Mouse (Mus musculus) lung, embryonic 14.5 days (tissue): ENCODE results near the gene Fads1. TPM values are rescaled to one million over a fixed set of nuclear protein-coding genes. Genes with fewer than 3 reads are reported as not detected.

Experiments
- ATAC-seq: fragments of 200-750 bp; cut with Nextera tagmentation; 2 replicates; pipeline ENCODE4 v1.8.0; 2017; ENCODE audit warnings: mild to moderate bottlenecking, moderate TSS enrichment, moderate library complexity; ENCODE audit not compliant: insufficient read depth
- DNase-seq: peaks from one replicate; pipeline ENCODE4 v3.0.0-alpha.2; 2015
- H3K27ac ChIP-seq: fragments of 300-500 bp; sonication (generic); 2 replicates; pipeline ENCODE4 v1.5.1; 2014; ENCODE audit warnings: low read depth, mild to moderate bottlenecking, moderate library complexity
- H3K27me3 ChIP-seq: fragments of 300-500 bp; sonication (generic); 2 replicates; pipeline ENCODE4 v1.6.1; 2014; ENCODE audit warnings: low read length, control low read depth; ENCODE audit not compliant: insufficient read depth
- H3K36me3 ChIP-seq: fragments of 300-500 bp; sonication (generic); 2 replicates; pipeline ENCODE4 v1.6.1; 2014; ENCODE audit warnings: control low read depth; ENCODE audit not compliant: insufficient read depth
- H3K4me1 ChIP-seq: fragments of 300-500 bp; sonication (generic); 2 replicates; pipeline ENCODE4 v1.6.1; 2014; ENCODE audit warnings: antibody characterized with exemption, control low read depth; ENCODE audit not compliant: insufficient read depth
- H3K4me2 ChIP-seq: fragments of 300-500 bp; sonication (generic); 2 replicates; pipeline ENCODE4 v1.6.1; 2014; ENCODE audit warnings: mild to moderate bottlenecking
- H3K4me3 ChIP-seq: fragments of 300-500 bp; sonication (generic); 2 replicates; pipeline ENCODE4 v1.5.1; 2014; ENCODE audit warnings: low read depth, low read length
- H3K9ac ChIP-seq: fragments of 300-500 bp; sonication (generic); 2 replicates; pipeline ENCODE4 v1.6.1; 2014
- H3K9me3 ChIP-seq: fragments of 300-500 bp; sonication (generic); 2 replicates; pipeline ENCODE4 v1.6.1; 2016; ENCODE audit warnings: low read depth, low read length, control low read depth
- CTCF ChIP-seq: IDR thresholded peaks from 2 replicates; pipeline ENCODE4 v1.5.1; 2016; ENCODE audit warnings: antibody characterized with exemption, low read depth
- WGBS: fragments of 180-500 bp; shearing (Covaris S2); extraction: QIAGEN DNeasy Blood & Tissue Kit; methylation state at CpG from one replicate; pipeline ENCODE4 v1.1.7; 2014; 5-methylcytosine and 5-hydroxymethylcytosine counted together
- polyA plus RNA-seq: library from polyadenylated mRNA; unstranded; fragments of >200 nt; fragmentation: Nextera tagmentation; extraction: Ambion mirVana; gene quantifications from 2 replicates; pipeline ENCODE4 v1.2.1, GENCODE M21; 2014

Fads1 gene
- polyA plus RNA-seq, 1 experiment from 2014 or later, result 117 TPM

- H3K4me2 ChIP-seq, result no peak overlapping the region
- DNase-seq (no peak), ATAC-seq (no peak)
- TF ChIP-seq CTCF, result no peak
- H3K9me3 ChIP-seq, result no peaks in the 10 kb centered on the region
- no peak overlapping the region for H3K27ac ChIP-seq
- no peaks in the 10 kb centered on the region for H3K27me3 ChIP-seq
- H3K36me3 ChIP-seq, result peaks cover 15% of the 10 kb centered on the region; the same call in 1 of the 2 replicates
- 72% methylated on average over 4 of the region's 4 CpGs for WGBS
- no peak overlapping the region for H3K9ac ChIP-seq
- no peak overlapping the region for H3K4me3 ChIP-seq
- H3K4me1 ChIP-seq, result peaks cover 12% of the 10 kb centered on the region
Measured at GRCm38 (mm10) chr19:10223561-10223960, 40.9 kb downstream of the Fads1 start.

- H3K9ac ChIP-seq, result peak overlapping the region; percentile 48
- ATAC-seq (peak; percentile 53), DNase-seq (peak; percentile 63)
- H3K27me3 ChIP-seq, result no peaks in the 10 kb centered on the region
- 10% methylated on average over 26 of the region's 26 CpGs for WGBS
- H3K4me2 ChIP-seq, result peak overlapping the region; percentile 57
- peaks cover 17% of the 10 kb centered on the region; the same call in 1 of the 2 replicates for H3K36me3 ChIP-seq
- peak overlapping the region; percentile 77 for H3K27ac ChIP-seq
- TF ChIP-seq CTCF, result peak; percentile 33; the same call in 1 of the 2 replicates
- H3K4me1 ChIP-seq, result peaks cover 12% of the 10 kb centered on the region
- peak overlapping the region; percentile 18 for H3K4me3 ChIP-seq
- no peaks in the 10 kb centered on the region for H3K9me3 ChIP-seq
Measured at GRCm38 (mm10) chr19:10224637-10225453, 42.2 kb downstream of the Fads1 start.

GRCm38 (mm10) chr19:10225767-10226166 is 43.1 kb downstream of the Fads1 start:
- no peaks in the 10 kb centered on the region for H3K27me3 ChIP-seq
- no peak overlapping the region for H3K9ac ChIP-seq
- H3K4me1 ChIP-seq, result peaks cover 12% of the 10 kb centered on the region
- peak overlapping the region; percentile 57; the same call in 1 of the 2 replicates for H3K4me2 ChIP-seq
- H3K36me3 ChIP-seq, result 0 out of 2 replicates have a peak, but pooled peaks cover 12% of the 10 kb centered on the region
- H3K4me3 ChIP-seq, result no peak overlapping the region
- H3K27ac ChIP-seq, result peak overlapping the region; percentile 77
- TF ChIP-seq CTCF, result no peak
- DNase-seq (peak; percentile 57), ATAC-seq (no peak)
- 34% methylated on average over 4 of the region's 4 CpGs for WGBS
- no peaks in the 10 kb centered on the region for H3K9me3 ChIP-seq

- DNase-seq (peak; percentile 67), ATAC-seq (peak; percentile 60)
- Histone ChIP-seq H3K4me3 (no peak overlapping the region), H3K9me3 (no peaks in the 10 kb centered on the region), H3K4me1 (peaks cover 4% of the 10 kb centered on the region; the same call in 1 of the 2 replicates), H3K36me3 (0 out of 2 replicates have a peak, but pooled peaks cover 9% of the 10 kb centered on the region), H3K27ac (no peak overlapping the region; the same call in 1 of the 2 replicates), H3K9ac (no peak overlapping the region), H3K27me3 (no peaks in the 10 kb centered on the region), H3K4me2 (no peak overlapping the region)
- 19% methylated on average over 7 of the region's 7 CpGs for WGBS
- no peak for TF ChIP-seq CTCF
Measured at GRCm38 (mm10) chr19:10231016-10231415, 48.3 kb downstream of the Fads1 start.

GRCm38 (mm10) chr19:10231871-10232270 is 49.2 kb downstream of the Fads1 start:
- Histone ChIP-seq H3K9me3 (no peaks in the 10 kb centered on the region), H3K36me3 (0 out of 2 replicates have a peak, but pooled peaks cover 9% of the 10 kb centered on the region), H3K9ac (no peak overlapping the region), H3K27me3 (no peaks in the 10 kb centered on the region), H3K4me1 (peaks cover 4% of the 10 kb centered on the region; the same call in 1 of the 2 replicates), H3K4me3 (no peak overlapping the region), H3K27ac (no peak overlapping the region), H3K4me2 (no peak overlapping the region)
- DNase-seq (no peak), ATAC-seq (no peak)
- 33% methylated on average over 5 of the region's 5 CpGs for WGBS
- no peak for TF ChIP-seq CTCF

GRCm38 (mm10) chr19:10232327-10233017 is 49.8 kb downstream of the Fads1 start:
- WGBS, result 45% methylated on average over 9 of the region's 9 CpGs
- Histone ChIP-seq H3K27me3 (no peaks in the 10 kb centered on the region), H3K4me1 (peaks cover 4% of the 10 kb centered on the region; the same call in 1 of the 2 replicates), H3K9ac (no peak overlapping the region), H3K9me3 (no peaks in the 10 kb centered on the region), H3K36me3 (0 out of 2 replicates have a peak, but pooled peaks cover 9% of the 10 kb centered on the region), H3K27ac (no peak overlapping the region), H3K4me3 (no peak overlapping the region), H3K4me2 (no peak overlapping the region)
- ATAC-seq (no peak), DNase-seq (no peak)
- TF ChIP-seq CTCF, result no peak
